Mouse (Mus musculus): ENCODE results near the gene Eef1akmt2.

The Eef1akmt2 gene

GRCm38 (mm10) chr7:132852173-132852844 lies at the start of gene Eef1akmt2:
Eef1akmt2 (minus strand) TSS chr7:132852673.
- DNase-seq (ENCODE audit: low spot score): peak; percentile 89

- no peak for DNase-seq (ENCODE audit: low spot score)
Observed at GRCm38 (mm10) chr7:132900826-132901531, 48.5 kb upstream of the Eef1akmt2 start.

GRCm38 (mm10) chr7:132898234-132898633 lies 45.8 kb upstream of the Eef1akmt2 start:
- no peak for DNase-seq (ENCODE audit: low spot score)

GRCm38 (mm10) chr7:132897258-132897657 lies 44.8 kb upstream of the Eef1akmt2 start:
- DNase-seq (ENCODE audit: low spot score): no peak

GRCm38 (mm10) chr7:132896206-132896815 lies 43.8 kb upstream of the Eef1akmt2 start:
- peak; percentile 48 for DNase-seq (ENCODE audit: low spot score)

DNA sequence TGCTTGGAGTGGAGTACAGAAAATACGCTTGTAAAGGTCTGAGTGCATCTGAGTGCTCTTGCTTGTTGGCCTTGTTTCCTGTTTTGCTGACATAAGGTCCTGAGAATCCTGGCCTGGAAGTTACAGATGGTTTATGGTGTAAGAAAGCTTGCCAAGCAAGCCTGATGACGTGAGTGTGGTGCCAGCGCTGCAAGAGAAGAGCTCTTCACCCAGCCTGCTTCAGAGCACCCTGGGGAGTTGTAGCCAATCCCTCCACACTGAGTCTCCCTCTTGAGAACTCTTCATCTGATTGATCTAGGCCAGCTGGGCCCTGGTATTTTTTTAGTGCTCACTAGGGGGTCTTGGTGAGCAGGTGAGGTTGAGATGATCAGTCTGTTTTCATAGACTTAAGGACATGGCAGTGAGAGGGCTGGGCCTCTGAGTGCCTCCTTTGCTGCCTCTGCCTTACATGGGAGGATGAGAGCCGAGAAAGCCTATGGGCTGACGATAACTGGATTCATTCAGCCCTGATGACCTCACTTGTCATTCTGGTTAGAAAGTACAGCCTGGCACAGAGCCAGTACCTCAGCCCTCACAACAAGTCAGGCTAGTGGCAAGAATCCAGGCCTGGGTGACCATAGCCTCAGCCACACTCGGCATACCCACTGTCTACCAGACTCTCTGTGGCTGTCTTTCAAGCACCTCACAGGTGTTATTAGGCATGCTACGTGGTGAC lies 42.5 kb upstream of the Eef1akmt2 start:
- DNase-seq (ENCODE audit: low spot score): no peak

- DNase-seq (ENCODE audit: low spot score): no peak
Observed at GRCm38 (mm10) chr7:132893336-132893735, 40.9 kb upstream of the Eef1akmt2 start.

DNA sequence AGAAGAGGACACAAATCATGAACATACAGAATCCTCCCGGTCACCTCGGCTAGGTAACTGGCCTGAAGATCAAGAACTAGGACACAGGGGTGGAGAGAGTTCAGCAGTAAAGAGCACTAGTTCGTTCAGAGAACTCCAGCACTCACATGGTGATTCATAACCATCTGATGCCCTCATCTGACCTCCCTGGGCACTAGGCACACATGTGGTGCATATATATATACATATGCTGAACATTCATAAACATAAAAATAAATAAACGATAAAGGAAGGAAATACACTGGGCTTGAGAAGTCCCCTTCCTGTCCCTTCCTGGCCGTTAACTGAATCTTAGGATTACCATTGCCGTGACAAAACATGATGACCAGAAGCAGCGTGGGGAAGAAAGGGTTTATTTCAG lies 40.3 kb upstream of the Eef1akmt2 start:
- no peak for DNase-seq (ENCODE audit: low spot score)

DNA sequence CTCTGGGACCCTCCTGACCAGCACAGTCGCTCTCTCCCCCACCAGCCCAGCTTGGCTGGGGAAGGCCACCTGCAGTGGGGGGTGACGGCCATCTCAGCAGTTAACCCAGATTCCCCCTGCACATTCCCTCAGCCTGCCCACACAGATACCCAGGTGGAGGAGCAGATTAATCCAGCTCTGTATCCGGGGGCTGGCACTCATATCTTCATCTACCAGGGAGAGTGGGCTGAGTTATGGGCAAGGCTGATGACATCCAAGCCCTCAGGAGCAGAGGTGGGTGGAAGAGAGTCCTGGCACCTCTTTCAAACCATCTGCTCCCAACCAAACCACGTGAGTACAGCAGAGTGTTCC lies 39.8 kb upstream of the Eef1akmt2 start:
- DNase-seq (ENCODE audit: low spot score): no peak

GRCm38 (mm10) chr7:132891561-132892310 lies 39.3 kb upstream of the Eef1akmt2 start:
- no peak for DNase-seq (ENCODE audit: low spot score)

GRCm38 (mm10) chr7:132890201-132890600 lies 37.7 kb upstream of the Eef1akmt2 start:
- no peak for DNase-seq (ENCODE audit: low spot score)

DNA sequence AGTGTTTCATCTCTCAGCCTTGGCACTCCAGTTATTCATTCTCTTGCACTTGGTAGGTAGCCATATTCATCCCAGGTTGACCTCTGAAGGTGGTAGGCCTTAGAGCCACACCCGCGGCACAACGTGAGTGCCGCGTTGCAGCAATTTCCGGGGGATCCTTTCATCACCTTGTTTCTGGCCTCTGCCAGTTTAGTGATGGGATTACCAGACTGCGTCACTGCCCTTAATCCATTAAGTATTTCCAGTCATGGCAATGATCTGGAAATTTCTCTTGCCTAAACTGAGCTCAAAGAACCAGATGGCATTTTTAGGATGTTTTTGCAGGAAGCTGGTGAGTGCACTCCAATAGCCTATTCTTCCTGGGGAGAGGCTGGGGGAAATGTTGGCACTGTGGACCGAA lies 37.2 kb upstream of the Eef1akmt2 start:
- no peak for DNase-seq (ENCODE audit: low spot score)

DNA sequence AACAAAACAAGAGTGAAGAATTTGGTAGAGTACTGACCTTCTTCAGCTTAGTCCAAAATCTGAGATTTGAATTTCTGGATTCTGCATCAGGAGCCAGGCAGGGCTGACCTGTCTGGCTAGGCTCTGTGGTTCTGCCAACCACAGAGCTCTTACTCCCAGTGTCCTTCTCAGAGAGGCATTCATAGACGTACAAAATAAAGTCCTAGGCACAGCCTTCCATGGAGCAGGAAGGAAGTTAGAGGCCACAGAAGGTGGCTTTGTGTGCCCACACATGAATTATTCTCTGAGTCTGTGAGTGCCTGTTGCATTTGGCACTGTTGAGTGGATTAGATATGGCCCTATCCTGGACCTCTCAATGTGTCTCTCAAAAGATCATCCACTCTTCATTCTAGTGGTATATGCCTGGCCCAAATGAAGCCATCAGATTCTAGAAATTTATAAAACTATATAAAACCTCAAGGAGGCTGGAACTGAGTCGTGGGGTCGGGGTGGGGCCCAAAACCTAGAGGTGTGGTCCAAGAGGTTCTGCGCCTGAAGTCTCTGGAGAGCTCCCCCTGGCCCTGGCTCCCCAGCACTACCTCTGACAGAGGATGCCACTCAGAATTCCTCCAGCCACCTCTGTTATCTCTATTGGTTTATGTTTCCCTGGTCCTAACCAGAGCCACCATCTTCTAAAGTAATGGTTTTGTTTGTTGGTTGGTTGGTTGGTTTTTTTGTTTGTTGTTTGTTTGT lies 36.2 kb upstream of the Eef1akmt2 start:
- no peak for DNase-seq (ENCODE audit: low spot score)

DNA sequence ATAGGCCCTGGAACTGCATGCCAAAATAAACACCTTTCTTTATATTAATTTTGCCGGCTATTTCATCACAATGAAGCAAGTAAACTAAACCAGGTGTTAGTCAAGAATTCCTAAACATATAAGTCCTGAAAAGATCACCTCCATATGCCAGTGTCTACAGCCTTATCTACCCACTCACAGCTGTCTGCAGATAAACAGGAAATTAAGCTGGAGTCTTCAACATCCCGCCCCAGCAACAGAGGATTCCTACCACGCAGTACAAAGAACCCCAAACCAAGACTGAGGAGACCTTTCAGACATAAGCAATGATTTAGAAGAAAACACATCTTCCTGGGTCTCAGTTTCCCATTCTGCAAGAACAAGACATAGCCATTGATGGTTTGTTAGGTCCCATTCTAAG lies 35.6 kb upstream of the Eef1akmt2 start:
- no peak for DNase-seq (ENCODE audit: low spot score)

GRCm38 (mm10) chr7:132887019-132887804 lies 34.7 kb upstream of the Eef1akmt2 start:
- no peak for DNase-seq (ENCODE audit: low spot score)

DNA sequence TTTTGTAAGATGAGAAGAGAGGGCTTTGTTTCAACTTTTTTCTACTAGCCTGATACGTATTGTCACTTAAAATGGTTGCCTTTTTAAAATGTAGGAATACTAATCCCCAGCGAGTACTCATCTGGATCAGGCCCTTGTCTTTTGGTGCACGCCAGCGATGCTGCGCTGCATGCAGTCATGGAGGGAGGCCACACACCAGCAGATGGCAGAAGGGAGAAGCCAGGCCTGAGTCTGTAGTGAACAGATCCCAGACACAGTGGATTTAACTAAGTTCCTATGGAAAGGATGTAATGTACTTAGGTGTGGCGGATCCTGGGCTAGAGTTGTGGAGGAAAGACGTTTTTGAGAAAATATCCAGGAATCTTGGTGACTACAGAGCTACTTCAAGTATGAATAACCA lies 31.6 kb upstream of the Eef1akmt2 start:
- DNase-seq (ENCODE audit: low spot score): no peak

DNA sequence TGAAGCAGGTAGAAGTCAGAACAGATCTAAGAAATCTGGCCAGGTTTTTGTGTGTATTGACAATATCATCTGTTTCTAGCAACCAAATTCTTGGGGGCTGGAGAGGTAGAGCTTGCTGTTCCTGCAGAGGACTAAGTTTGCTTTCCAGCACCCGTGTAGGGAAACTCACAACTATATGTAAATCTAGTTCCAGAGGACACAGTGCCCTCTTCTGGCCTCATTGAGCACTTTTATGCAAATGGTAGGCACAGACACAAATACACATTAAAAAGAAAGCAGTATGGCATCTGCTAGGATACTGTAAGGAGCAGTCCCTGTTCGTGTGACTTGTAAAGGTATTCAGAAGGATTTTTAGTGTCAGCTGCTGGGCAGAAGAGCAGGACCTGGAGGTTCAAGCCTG lies 29.9 kb upstream of the Eef1akmt2 start:
- no peak for DNase-seq (ENCODE audit: low spot score)

GRCm38 (mm10) chr7:132880276-132880675 lies 27.8 kb upstream of the Eef1akmt2 start:
- DNase-seq (ENCODE audit: low spot score): no peak

DNA sequence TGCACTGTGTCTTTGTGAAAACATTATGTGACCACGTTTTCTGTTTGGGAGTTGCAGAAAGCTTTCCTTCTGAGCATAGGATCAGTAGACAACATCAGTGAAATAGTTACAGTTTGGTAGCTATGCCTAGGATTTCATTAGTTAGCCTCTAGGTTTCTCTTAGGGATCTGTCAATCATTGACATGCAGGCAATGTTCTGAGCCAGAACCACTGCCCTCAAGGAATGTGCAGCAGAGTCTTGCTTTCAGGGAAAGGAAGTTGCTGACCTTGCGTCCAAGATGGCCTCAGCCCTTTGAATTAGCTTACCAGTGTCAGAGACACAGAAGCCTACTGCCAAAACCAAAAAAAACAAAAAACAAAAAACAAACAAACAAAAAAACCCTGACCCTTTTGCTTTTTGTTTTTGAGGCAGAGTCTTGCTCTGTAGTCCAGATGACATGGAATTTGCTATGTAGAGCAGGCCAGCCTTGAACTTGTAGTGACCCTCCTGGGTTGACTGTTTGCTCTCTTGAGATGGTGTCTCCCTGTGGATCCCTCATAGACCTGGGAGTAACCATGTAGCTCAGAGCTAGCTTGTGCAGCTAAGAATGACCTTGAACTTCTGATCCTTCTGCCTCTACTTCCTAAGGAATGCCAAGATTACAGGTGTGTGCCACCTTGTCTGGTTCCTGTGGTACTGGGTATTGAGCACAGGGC lies 23.1 kb upstream of the Eef1akmt2 start:
- no peak for DNase-seq (ENCODE audit: low spot score)

DNA sequence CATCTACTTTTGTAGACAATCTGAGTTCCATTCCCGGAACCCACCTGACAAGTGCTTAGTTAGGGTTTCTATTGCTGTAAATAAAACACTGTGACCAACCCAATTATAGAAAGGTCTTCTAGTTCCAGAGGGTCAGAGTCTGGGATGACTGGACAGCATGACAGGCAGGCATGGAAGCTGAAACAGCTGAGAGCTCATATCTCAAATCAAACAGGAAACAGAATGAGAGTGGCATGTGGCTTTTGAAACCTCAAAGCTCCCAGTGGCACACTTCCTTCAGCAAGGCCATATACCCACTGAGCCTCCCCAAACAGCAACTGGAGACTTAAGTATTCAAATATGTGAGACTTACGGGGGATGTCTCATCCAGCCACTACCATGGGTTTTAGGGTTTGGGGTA lies 20.6 kb upstream of the Eef1akmt2 start:
- no peak for DNase-seq (ENCODE audit: low spot score)

Measured in testis, postnatal 14 days (tissue).